Mouse (Mus musculus) liver, adult 2 months (tissue): ENCODE data around the gene Kdelr1. TPM values are rescaled to one million over a fixed set of nuclear protein-coding genes. Genes with fewer than 3 reads are reported as not detected.

Source experiments
- DNase-seq: peaks from one replicate; pipeline ENCODE4 v3.0.0-alpha.2; 2011; ENCODE audit warnings: low read depth, low spot score; ENCODE audit errors: extremely low read depth
- H3K27ac ChIP-seq: fragments of 200-500 bp; replicated peaks from 2 replicates; pipeline ENCODE4 v1.5.1; 2012; ENCODE audit warnings: low read depth, mild to moderate bottlenecking, control low read depth, inconsistent platforms, low read length; ENCODE audit not compliant: insufficient read depth
- H3K27me3 ChIP-seq: fragments of 200-500 bp; 2 replicates; pipeline ENCODE4 v1.6.1; 2012; ENCODE audit warnings: mild to moderate bottlenecking, moderate library complexity, low read length, inconsistent platforms; ENCODE audit not compliant: control insufficient read depth, insufficient read depth
- H3K36me3 ChIP-seq: fragments of 200-500 bp; 2 replicates; pipeline ENCODE4 v1.6.1; 2012; ENCODE audit warnings: low read length, inconsistent platforms; ENCODE audit not compliant: control insufficient read depth, insufficient read depth
- H3K4me1 ChIP-seq: fragments of 200-500 bp; 2 replicates; pipeline ENCODE4 v1.6.1; 2011; ENCODE audit warnings: low read length; ENCODE audit not compliant: control insufficient read depth, insufficient read depth
- H3K4me3 ChIP-seq: fragments of 200-500 bp; 2 replicates; pipeline ENCODE4 v1.5.1; 2011; ENCODE audit warnings: low read depth, mild to moderate bottlenecking, control low read depth, low read length, moderate library complexity; ENCODE audit not compliant: insufficient read depth
- H3K79me2 ChIP-seq: fragments of 200-500 bp; 2 replicates; pipeline ENCODE4 v1.6.1; 2012; ENCODE audit warnings: inconsistent platforms, mild to moderate bottlenecking, low read length, moderate library complexity; ENCODE audit not compliant: control insufficient read depth, insufficient read depth
- H3K9ac ChIP-seq: fragments of 200-500 bp; 2 replicates; pipeline ENCODE4 v1.6.1; 2012; ENCODE audit warnings: low read depth, mild to moderate bottlenecking, control low read depth, inconsistent platforms, low read length
- CTCF ChIP-seq: fragments of 200-500 bp; IDR thresholded peaks from 2 replicates; pipeline ENCODE4 v1.5.1; 2011; ENCODE audit warnings: low read depth, low read length, control low read depth
- POLR2A ChIP-seq: fragments of 200-500 bp; IDR thresholded peaks from 2 replicates; pipeline ENCODE4 v1.6.1; 2011; ENCODE audit warnings: low read length, control low read depth; ENCODE audit not compliant: insufficient read depth; ENCODE audit errors: extremely low read depth
- WGBS: fragments of 180-500 bp; shearing (Covaris S2); methylation state at CpG from one replicate; pipeline ENCODE4 v1.1.7; 2018; 5-methylcytosine and 5-hydroxymethylcytosine counted together
- polyA plus RNA-seq: library from polyadenylated mRNA; depleted of rRNA; stranded (reverse); fragments of >200 nt; gene quantifications from 2 replicates; pipeline ENCODE4 v1.2.3, GENCODE M21; 2012
- total RNA-seq: library from RNA; depleted of rRNA; stranded (reverse); fragments of >200 nt; gene quantifications from 2 replicates; pipeline ENCODE4 v1.2.3, GENCODE M21; 2014

Gene Kdelr1
- total and polyA plus RNA-seq, 2 experiments: 68.9 to 253 TPM

DNA sequence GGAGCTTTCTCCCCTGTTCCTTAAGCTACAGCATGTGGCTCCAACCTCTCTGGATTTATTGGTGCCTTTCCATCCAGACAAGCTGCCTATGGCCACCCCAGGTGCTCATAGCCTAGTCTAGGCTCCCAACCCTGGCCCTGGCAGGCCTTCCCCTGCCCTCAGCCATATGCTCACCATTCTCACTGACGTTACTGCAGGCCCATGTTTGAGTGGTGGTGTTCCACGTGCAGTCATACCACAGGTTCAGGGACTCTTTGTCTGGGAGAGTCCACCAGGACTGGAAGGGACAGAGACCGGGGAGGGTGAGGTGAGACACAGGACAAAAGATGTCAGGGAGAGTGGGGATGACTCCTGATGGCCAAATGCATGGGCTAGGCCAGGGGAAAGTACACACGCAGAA is 47.2 kb downstream of the Kdelr1 start:
- H3K36me3 ChIP-seq: no peaks in the 10 kb centered on the region; the same call in 1 of the 2 replicates
- H3K9ac ChIP-seq: no peak overlapping the region
- H3K27ac ChIP-seq: no peak overlapping the region
- DNase-seq: no peak
- H3K4me3 ChIP-seq: no peak overlapping the region
- WGBS: 70% methylated on average over 4 of the region's 4 CpGs
- TF ChIP-seq CTCF: no peak
- H3K79me2 ChIP-seq: no peaks in the 10 kb centered on the region
- H3K27me3 ChIP-seq: no peaks in the 10 kb centered on the region
- no peaks in the 10 kb centered on the region for H3K4me1 ChIP-seq

DNA sequence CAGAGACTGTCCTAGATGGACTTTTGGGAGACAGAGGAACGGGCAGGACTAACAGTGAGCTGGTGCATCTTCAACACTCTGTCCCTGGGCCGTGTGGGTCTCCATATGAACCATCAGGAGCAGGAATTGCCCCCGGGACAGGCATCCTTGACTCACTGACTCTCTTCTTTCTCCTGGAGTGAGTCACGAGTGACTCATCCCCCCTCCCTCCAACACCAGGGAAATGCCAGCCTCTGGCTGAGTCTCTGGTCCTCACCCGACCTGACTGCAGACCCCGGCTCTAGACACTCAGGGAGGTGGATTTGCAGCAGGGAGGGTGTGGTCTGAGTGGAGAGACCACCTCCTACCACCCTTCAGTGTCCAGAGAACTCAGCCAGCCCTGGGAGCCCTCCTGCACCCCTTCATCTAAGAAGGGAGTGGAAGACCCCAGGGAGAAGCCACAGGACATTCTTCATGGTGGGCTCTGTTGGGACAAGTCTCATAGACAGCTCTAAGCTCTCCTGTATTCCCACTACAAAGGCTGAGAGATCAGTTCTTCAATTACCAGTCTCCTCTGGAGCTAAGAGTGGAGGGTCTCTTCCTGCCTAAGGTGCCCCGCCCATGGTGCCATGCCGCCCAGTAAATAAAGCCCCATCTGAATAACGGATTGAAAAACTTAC is 48.1 kb downstream of the Kdelr1 start:
- peak overlapping the region; percentile 43 for H3K4me3 ChIP-seq
- WGBS: 53% methylated on average over 9 of the region's 9 CpGs
- no peaks in the 10 kb centered on the region; the same call in 1 of the 2 replicates for H3K36me3 ChIP-seq
- TF ChIP-seq POLR2A: no peak
- TF ChIP-seq CTCF: no peak
- peak overlapping the region; percentile 48 for H3K9ac ChIP-seq
- no peaks in the 10 kb centered on the region for H3K79me2 ChIP-seq
- DNase-seq: no peak
- no peaks in the 10 kb centered on the region for H3K27me3 ChIP-seq
- peak overlapping the region; percentile 49 for H3K27ac ChIP-seq
- H3K4me1 ChIP-seq: no peaks in the 10 kb centered on the region

DNA sequence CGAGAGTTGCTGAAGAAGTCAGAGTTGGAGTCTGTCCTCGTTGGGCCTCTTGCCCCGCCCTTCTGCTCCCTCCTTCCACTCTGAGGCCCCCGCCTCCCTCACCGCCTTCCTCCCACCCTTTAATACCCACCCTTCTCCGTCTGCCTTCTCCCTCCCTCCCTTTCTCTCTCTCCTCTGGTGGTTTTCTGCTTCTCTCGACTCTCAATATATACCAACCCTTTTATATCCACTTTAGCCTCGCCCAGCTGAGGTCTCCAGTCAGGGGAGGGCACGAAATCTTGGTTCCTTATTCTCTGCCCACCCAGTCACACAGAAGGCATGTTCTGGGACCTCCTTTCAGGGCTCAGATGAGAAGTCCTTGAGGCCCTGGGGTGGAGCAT is 48.7 kb downstream of the Kdelr1 start, which contains the start of gene Emp3:
Emp3 (minus strand) TSS at position 163 of the 380 bp plus-strand sequence.
- H3K36me3 ChIP-seq: no peaks in the 10 kb centered on the region
- TF ChIP-seq POLR2A (no peak), CTCF (no peak)
- no peaks in the 10 kb centered on the region for H3K79me2 ChIP-seq
- H3K9ac ChIP-seq: peak within 1 kb of the TSS; percentile 48
- DNase-seq: no peak
- 62% methylated on average over 9 of the region's 9 CpGs for WGBS
- peak within 1 kb of the TSS; percentile 49 for H3K27ac ChIP-seq
- no peaks in the 10 kb centered on the region for H3K4me1 ChIP-seq
- no peaks in the 10 kb centered on the region for H3K27me3 ChIP-seq
- H3K4me3 ChIP-seq: peak within 1 kb of the TSS; percentile 43

- no peaks in the 10 kb centered on the region for H3K27me3 ChIP-seq
- H3K4me1 ChIP-seq: no peaks in the 10 kb centered on the region
- no peak for TF ChIP-seq CTCF
- no peak for TF ChIP-seq POLR2A
- H3K36me3 ChIP-seq: no peaks in the 10 kb centered on the region
- H3K27ac ChIP-seq: peak overlapping the region; percentile 16; the same call in 1 of the 2 replicates
- H3K4me3 ChIP-seq: no peak overlapping the region
- 81% methylated on average over 12 of the region's 12 CpGs for WGBS
- H3K9ac ChIP-seq: no peak overlapping the region
- DNase-seq: no peak
- no peaks in the 10 kb centered on the region for H3K79me2 ChIP-seq
Observed at GRCm38 (mm10) chr7:45921950-45922600, 49.5 kb downstream of the Kdelr1 start.

DNA sequence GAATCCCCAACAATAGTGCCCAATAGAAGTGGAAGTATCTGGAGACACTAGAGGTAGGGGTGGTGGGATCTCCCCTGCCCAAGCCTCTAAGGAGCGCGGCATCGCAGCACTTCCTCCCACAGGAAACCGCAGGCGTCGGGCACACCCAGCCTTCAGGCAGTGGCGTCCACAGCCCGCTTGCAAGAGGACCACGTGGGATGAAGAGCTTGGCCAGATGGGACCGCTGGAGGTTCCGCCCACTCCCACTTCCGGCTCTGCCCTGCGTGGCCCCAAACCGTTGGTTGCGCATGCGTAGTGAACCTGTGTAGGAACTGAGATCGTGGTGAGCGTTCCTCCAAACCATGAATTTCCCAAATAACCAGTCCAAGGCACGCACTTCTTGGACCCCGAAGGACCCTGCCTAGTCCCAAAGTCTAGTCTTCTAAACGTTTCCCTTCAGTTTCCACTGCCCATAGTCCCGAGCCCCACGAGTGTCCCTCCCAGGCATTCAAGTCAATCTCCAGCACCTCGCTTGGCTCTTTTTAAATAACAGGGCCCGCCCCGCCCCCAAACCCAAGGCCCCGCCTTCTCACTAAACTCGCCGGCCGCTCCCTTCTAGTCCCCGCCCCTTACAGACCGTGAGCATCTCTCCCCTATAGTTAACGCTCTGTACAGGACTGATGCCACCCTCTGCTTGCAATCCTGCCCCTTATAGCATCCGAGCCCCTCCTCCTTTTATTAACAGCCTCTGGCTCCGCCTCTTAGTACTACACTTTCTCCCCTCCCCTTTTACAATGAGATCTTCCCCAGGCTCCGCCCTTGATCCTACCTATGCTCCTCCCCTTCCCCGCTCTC is 50.6 kb downstream of the Kdelr1 start:
- Histone ChIP-seq H3K79me2 (no peaks in the 10 kb centered on the region), H3K27ac (peak overlapping the region; percentile 62), H3K36me3 (no peaks in the 10 kb centered on the region), H3K4me3 (peak overlapping the region; percentile 42), H3K27me3 (no peaks in the 10 kb centered on the region), H3K9ac (peak overlapping the region; percentile 53), H3K4me1 (no peaks in the 10 kb centered on the region)
- 2% methylated on average over 37 of the region's 37 CpGs for WGBS
- DNase-seq: peak; percentile 70
- TF ChIP-seq POLR2A: 0 out of 2 replicates have a peak, but pooled peaks have one; percentile 24
- no peak for TF ChIP-seq CTCF
